ENCODE assay signal across 15 mouse cellular contexts in genomic region chr10:24224591-24224990, GRCm38 (mm10). TPM values are rescaled to one million over a fixed set of nuclear protein-coding genes. Genes with fewer than 3 reads are reported as not detected.
DNase-seq lines count a peak whose midpoint lies in the region; ATAC-seq lines count a peak whose summit lies in the region.
"Had no signal": no experiment of that assay in that cellular context is flagged by ENCODE, and none has a peak within 500 bp of the region (broad histone marks: within the 10 kb centered on the region; RNA-seq: fewer than 3 reads in every experiment).

No protein-coding gene starts in this region.

- no peaks in the 10 kb centered on the region for H3K9me3 ChIP-seq in heart, embryonic 14.5 days (ENCODE audit: control insufficient read depth, low read length)
- H3K9me3 ChIP-seq in lung, embryonic 15.5 days, result no peaks in the 10 kb centered on the region
- no peaks in the 10 kb centered on the region for H3K9me3 ChIP-seq in hindbrain, embryonic 14.5 days (ENCODE audit: control insufficient read depth, low read length)
- no peaks in the 10 kb centered on the region for H3K9me3 ChIP-seq in neural tube, embryonic 15.5 days (replicated peaks)

- H3K4me1 ChIP-seq in heart, embryonic 14.5 days (ENCODE audit: control insufficient read depth in 2 of 2, insufficient read depth in 2 of 2, low read length in 2 of 2), result peaks cover 4 to 12% of the 10 kb centered on the region in 2 experiments; a peak in 3 of 4 replicates
- H3K4me1 ChIP-seq in lung, embryonic 15.5 days, result peaks cover 14% of the 10 kb centered on the region; the same call in 1 of the 2 replicates
- peaks cover 8% of the 10 kb centered on the region for H3K4me1 ChIP-seq in hindbrain, embryonic 14.5 days (replicated peaks; ENCODE audit: control insufficient read depth, insufficient read depth, low read length)
- peaks cover 20% of the 10 kb centered on the region for H3K4me1 ChIP-seq in neural tube, embryonic 15.5 days

- no peaks in the 10 kb centered on the region for H3K36me3 ChIP-seq in heart, embryonic 14.5 days (ENCODE audit: control insufficient read depth, insufficient read depth, low read length)
- H3K36me3 ChIP-seq in lung, embryonic 15.5 days, result no peaks in the 10 kb centered on the region
- H3K36me3 ChIP-seq in hindbrain, embryonic 14.5 days (replicated peaks; ENCODE audit: control insufficient read depth, insufficient read depth), result no peaks in the 10 kb centered on the region
- no peaks in the 10 kb centered on the region for H3K36me3 ChIP-seq in neural tube, embryonic 15.5 days

- no peak for DNase-seq in heart, adult 9 months (ENCODE audit: low spot score in 2 of 2)
- DNase-seq in lung, adult 18-20 months, result no peak
- no peak for DNase-seq in hindbrain, embryonic 14.5 days (ENCODE audit: low spot score)
- DNase-seq in cerebellum, adult 8-10 months, result no peak
- no peak for DNase-seq in thymus, postnatal 25 days
- DNase-seq: cerebellum, adult 9-11 months; heart, adult 2 months; liver; right cerebral cortex, postnatal 4 days; thymus, postnatal 14 days had no signal

- H3K4me3 ChIP-seq in heart, embryonic 14.5 days (ENCODE audit: control insufficient read depth in 1 of 2, insufficient read depth in 1 of 2, low read depth in 1 of 2, low read length in 2 of 2), result no peak overlapping the region
- no peak overlapping the region for H3K4me3 ChIP-seq in lung, embryonic 15.5 days
- H3K4me3 ChIP-seq in hindbrain, embryonic 14.5 days (replicated peaks; ENCODE audit: low read length), result no peak overlapping the region
- H3K4me3 ChIP-seq in neural tube, embryonic 15.5 days (replicated peaks), result peak overlapping the region; percentile 42; the same call in 1 of the 2 replicates
- H3K4me3 ChIP-seq: heart, adult 2 months; megakaryocyte, embryonic 14.5 days had no signal

- no peak overlapping the region for H3K27ac ChIP-seq in heart, embryonic 14.5 days (replicated peaks in 1 of 2; ENCODE audit: control insufficient read depth in 1 of 2, insufficient read depth in 1 of 2, low read depth in 2 of 2, low read length in 2 of 2)
- H3K27ac ChIP-seq in lung, embryonic 15.5 days, result no peak overlapping the region
- no peak overlapping the region for H3K27ac ChIP-seq in hindbrain, embryonic 14.5 days
- no peak overlapping the region for H3K27ac ChIP-seq in neural tube, embryonic 15.5 days (replicated peaks)
- H3K27ac ChIP-seq: heart, adult 2 months had no signal

- no peak overlapping the region for H3K9ac ChIP-seq in heart, embryonic 14.5 days (ENCODE audit: low read length)
- no peak overlapping the region for H3K9ac ChIP-seq in lung, embryonic 15.5 days
- no peak overlapping the region for H3K9ac ChIP-seq in hindbrain, embryonic 14.5 days
- no peak overlapping the region for H3K9ac ChIP-seq in neural tube, embryonic 15.5 days (replicated peaks)

- no peak for ATAC-seq in heart, embryonic 14.5 days (ENCODE audit: insufficient number of reproducible peaks, insufficient read depth, low FRiP score, low read depth)
- ATAC-seq in lung, embryonic 15.5 days (ENCODE audit: borderline replicate concordance, extremely low read depth, low FRiP score, low TSS enrichment), result no peak
- no peak for ATAC-seq in hindbrain, embryonic 14.5 days (ENCODE audit: low FRiP score)
- no peak for ATAC-seq in neural tube, embryonic 15.5 days (ENCODE audit: low FRiP score)
- ATAC-seq: forebrain, embryonic 14.5 days had no signal

- WGBS in heart, embryonic 14.5 days, result 31% methylated on average over 8 of the region's 8 CpGs
- 22% methylated on average over 8 of the region's 8 CpGs for WGBS in lung, embryonic 15.5 days
- 27% methylated on average over 8 of the region's 8 CpGs for WGBS in hindbrain, embryonic 14.5 days
- WGBS in neural tube, embryonic 15.5 days, result 17% methylated on average over 8 of the region's 8 CpGs

- H3K27me3 ChIP-seq in heart, embryonic 14.5 days (ENCODE audit: control insufficient read depth, insufficient read depth, low read length), result peaks cover 36% of the 10 kb centered on the region
- peaks cover 34% of the 10 kb centered on the region for H3K27me3 ChIP-seq in lung, embryonic 15.5 days
- peaks cover 38% of the 10 kb centered on the region for H3K27me3 ChIP-seq in hindbrain, embryonic 14.5 days (ENCODE audit: control insufficient read depth, insufficient read depth, low read length)
- peaks cover 27% of the 10 kb centered on the region for H3K27me3 ChIP-seq in neural tube, embryonic 15.5 days (replicated peaks)

- H3K4me2 ChIP-seq in heart, embryonic 14.5 days (ENCODE audit: low read length), result 0 out of 2 replicates have a peak overlapping the region, but pooled peaks have one; percentile 95
- peak overlapping the region; percentile 91; the same call in 1 of the 2 replicates for H3K4me2 ChIP-seq in lung, embryonic 15.5 days
- H3K4me2 ChIP-seq in hindbrain, embryonic 14.5 days (replicated peaks), result peak overlapping the region; percentile 94; the same call in 1 of the 2 replicates
- H3K4me2 ChIP-seq in neural tube, embryonic 15.5 days, result peak overlapping the region; percentile 74

RNA-seq across cellular contexts. Expression of gene Moxd1, which starts 1.3 kb away (rescaled TPM):
- polyA plus RNA-seq in heart, embryonic 14.5 days (2014; fragmentation: Nextera tagmentation; extraction: Ambion mirVana), result 9.1 and 10.4 TPM in 2 replicates
- polyA plus RNA-seq in lung, embryonic 15.5 days (2015; fragmentation: Nextera tagmentation; extraction: Ambion mirVana), result 6.6 and 6.7 TPM in 2 replicates
- polyA plus RNA-seq in hindbrain, embryonic 14.5 days (2014; fragmentation: Nextera tagmentation; extraction: Ambion mirVana), result 8.2 and 11.1 TPM in 2 replicates
- polyA plus RNA-seq in neural tube, embryonic 15.5 days (2015; fragmentation: Nextera tagmentation; extraction: Ambion mirVana), result 8.6 and 9.0 TPM in 2 replicates
